Mouse (Mus musculus) C2C12 (cell line): ENCODE measurements at regions not wholly inside any gene's neighbourhood (a gene's known extent, or its start where the extent isn't known, plus 50 kb on each side); places are given as distances from the start of the nearest gene placed in this dataset.

Experiments used
- H3K27me3 ChIP-seq: one replicate; pipeline ENCODE4 v1.6.1; 2011; ENCODE audit not compliant: control insufficient read depth, insufficient read depth, insufficient read length
- H3K36me3 ChIP-seq: one replicate; pipeline ENCODE4 v1.6.1; 2011; ENCODE audit not compliant: control insufficient read depth, insufficient read depth
- H3K4me3 ChIP-seq: one replicate; pipeline ENCODE4 v1.5.1; 2011; ENCODE audit warnings: mild to moderate bottlenecking, control low read depth; ENCODE audit not compliant: poor library complexity, insufficient read depth, severe bottlenecking
- H3K79me2 ChIP-seq: one replicate; pipeline ENCODE4 v1.6.1; 2011; ENCODE audit not compliant: control insufficient read depth, insufficient read depth
- H3K79me3 ChIP-seq: one replicate; pipeline ENCODE4 v1.6.1; 2011; ENCODE audit warnings: low read depth, control low read depth
- H3ac ChIP-seq: one replicate; pipeline ENCODE3; 2011; ENCODE audit warnings: low read depth; ENCODE audit not compliant: control insufficient read depth, insufficient read length
- CEBPB ChIP-seq: IDR thresholded peaks from one replicate; pipeline ENCODE4 v1.6.1; 2011; ENCODE audit warnings: low read depth, mild to moderate bottlenecking, control low read depth, moderate library complexity
- CTCF ChIP-seq: IDR thresholded peaks from one replicate; pipeline ENCODE4 v1.5.1; 2011; ENCODE audit not compliant: control insufficient read depth, insufficient read depth, insufficient read length
- FOSL1 ChIP-seq: IDR thresholded peaks from one replicate; pipeline ENCODE4 v1.8.0; 2011; ENCODE audit warnings: mild to moderate bottlenecking, low read length; ENCODE audit not compliant: poor library complexity, insufficient read depth, severe bottlenecking
- MAX ChIP-seq: IDR thresholded peaks from one replicate; pipeline ENCODE4 v1.6.1; 2011; ENCODE audit warnings: mild to moderate bottlenecking, control low read depth
- MYOD1 ChIP-seq: IDR thresholded peaks from one replicate; pipeline ENCODE4 v1.6.1; 2011; ENCODE audit warnings: low read depth; ENCODE audit not compliant: control insufficient read depth, insufficient read length
- MYOG ChIP-seq: IDR thresholded peaks from one replicate; pipeline ENCODE4 v1.6.1; 2011; ENCODE audit not compliant: control insufficient read depth, insufficient read length; ENCODE audit errors: extremely low read depth
- USF1 ChIP-seq: IDR thresholded peaks from one replicate; pipeline ENCODE4 v1.6.1; 2011; ENCODE audit warnings: low read depth, mild to moderate bottlenecking, control low read depth, moderate library complexity

DNA sequence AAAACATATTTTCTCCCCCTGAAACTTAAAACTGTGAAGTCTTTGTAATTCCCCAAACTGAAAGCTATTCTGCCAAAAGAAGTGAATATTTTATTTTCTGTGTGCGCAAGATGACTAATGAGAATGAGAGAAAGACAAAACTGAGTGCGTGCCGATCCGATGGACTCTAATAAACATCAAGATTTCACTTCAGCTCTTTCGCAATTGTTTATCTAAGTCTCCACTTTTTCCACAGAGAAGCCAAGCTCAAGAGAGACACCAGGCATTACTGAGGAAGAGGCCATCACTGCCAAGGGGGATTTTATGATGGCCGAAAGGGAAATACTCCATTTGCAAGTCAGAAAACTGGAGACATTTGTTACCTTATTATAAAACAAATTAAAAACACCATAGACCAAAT lies 55.0 kb upstream of the Uqcrfs1 start:
- no peak overlapping the region for H3ac ChIP-seq
- TF ChIP-seq FOSL1: no peak
- TF ChIP-seq MYOD1: no peak
- no peak for TF ChIP-seq MYOG
- TF ChIP-seq CEBPB: no peak
- no peak for TF ChIP-seq CTCF
- TF ChIP-seq USF1: no peak
- no peak for TF ChIP-seq MAX
- H3K4me3 ChIP-seq: no peak overlapping the region
- H3K27me3 ChIP-seq: peaks cover 3% of the 10 kb centered on the region
- no peaks in the 10 kb centered on the region for H3K79me3 ChIP-seq
- H3K36me3 ChIP-seq: no peaks in the 10 kb centered on the region
- no peaks in the 10 kb centered on the region for H3K79me2 ChIP-seq

DNA sequence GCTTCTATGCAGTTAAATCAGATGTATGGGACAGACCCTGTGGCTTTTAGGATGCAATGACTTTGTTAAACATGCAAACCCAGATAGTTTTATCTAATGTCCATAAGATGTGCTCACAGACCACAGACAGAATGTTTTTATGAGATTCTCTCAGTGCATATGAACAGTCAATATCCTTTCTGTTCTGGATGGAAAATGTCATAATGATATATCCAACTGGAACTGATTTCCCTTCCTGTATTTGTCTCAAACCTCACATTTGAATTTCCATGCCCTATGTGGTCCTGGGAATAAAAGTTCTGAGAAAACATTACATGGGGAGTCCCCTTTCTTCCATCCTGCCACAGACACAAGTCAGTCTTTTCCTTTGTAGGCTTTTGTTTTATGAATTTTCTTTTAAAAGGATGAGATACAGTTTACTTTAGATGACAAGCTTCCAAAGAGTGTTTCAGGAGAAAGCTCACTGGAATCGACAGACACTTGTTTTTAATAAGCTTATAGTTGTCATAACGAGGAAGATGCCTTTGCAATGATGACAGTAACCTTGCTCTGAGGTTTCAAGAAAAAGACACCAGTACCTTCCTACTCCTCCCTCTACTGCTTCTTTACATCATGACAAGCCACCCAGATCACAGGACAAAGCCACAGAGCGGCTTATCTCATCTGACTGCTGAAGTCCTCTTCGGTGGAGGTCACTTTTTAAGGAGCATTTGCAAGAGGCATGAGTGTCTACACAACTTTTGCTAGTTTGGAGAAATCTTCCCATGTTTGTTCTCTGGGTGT lies 55.7 kb upstream of the Uqcrfs1 start:
- Histone ChIP-seq H3K36me3 (no peaks in the 10 kb centered on the region), H3K79me2 (no peaks in the 10 kb centered on the region), H3ac (no peak overlapping the region), H3K79me3 (no peaks in the 10 kb centered on the region), H3K4me3 (no peak overlapping the region), H3K27me3 (no peaks in the 10 kb centered on the region)
- TF ChIP-seq MAX (no peak), CEBPB (no peak), MYOD1 (no peak), MYOG (no peak), USF1 (no peak), FOSL1 (no peak), CTCF (no peak)

DNA sequence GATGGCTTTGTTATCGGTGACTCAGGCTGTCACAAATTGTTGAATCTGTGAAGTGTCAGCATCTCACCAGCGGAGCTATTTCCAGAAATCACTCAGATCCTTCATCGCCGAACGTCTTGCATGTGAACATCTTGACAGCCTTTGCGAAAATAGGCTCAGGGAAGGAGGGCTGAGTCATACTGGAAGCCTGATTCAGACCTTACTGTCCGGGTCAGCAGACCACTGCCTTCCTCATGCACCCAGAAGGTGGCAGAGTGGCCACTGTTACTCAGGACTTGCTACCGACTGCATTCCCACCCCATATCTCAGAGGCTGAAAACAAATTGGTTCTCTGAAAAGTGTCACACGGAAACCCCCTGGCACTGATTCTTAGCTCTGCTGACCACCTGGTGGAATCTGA lies 55.9 kb upstream of the Dusp22 start:
- H3K79me2 ChIP-seq: no peaks in the 10 kb centered on the region

DNA sequence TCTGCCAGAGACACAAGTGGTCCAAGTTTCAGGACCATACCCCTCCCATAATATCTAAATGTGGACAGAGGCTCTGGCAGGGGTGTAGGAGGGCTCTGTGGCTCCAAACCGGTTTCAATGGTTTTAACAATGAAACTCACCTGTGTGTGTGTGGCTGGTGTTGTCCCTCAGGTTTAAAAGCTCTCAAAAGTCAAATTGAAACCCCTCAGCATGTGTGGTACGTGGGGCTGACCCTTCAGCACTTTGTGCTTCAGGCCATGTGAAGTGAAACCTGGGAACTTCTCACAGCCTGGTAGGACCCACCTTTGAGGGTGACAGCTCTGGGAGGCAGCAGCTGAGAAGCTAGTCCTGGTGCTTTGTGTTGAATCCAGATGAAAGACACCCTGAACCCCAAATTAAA lies 52.5 kb upstream of the Dusp22 start:
- H3K27me3 ChIP-seq: no peaks in the 10 kb centered on the region
- H3K4me3 ChIP-seq: no peak overlapping the region
- H3K79me2 ChIP-seq: no peaks in the 10 kb centered on the region
- TF ChIP-seq MYOG (no peak), CEBPB (no peak), FOSL1 (no peak), USF1 (no peak), MYOD1 (no peak), MAX (no peak), CTCF (no peak)
- no peak overlapping the region for H3ac ChIP-seq
- H3K36me3 ChIP-seq: no peaks in the 10 kb centered on the region
- H3K79me3 ChIP-seq: no peaks in the 10 kb centered on the region

More for the DNA sequence above, 55.9 kb upstream of the Dusp22 start:
- Histone ChIP-seq H3ac (no peak overlapping the region), H3K4me3 (no peak overlapping the region), H3K79me3 (no peaks in the 10 kb centered on the region), H3K27me3 (no peaks in the 10 kb centered on the region), H3K36me3 (no peaks in the 10 kb centered on the region)
- no peak for TF ChIP-seq MYOG
- peak; percentile 12 for TF ChIP-seq MYOD1
- peak; percentile 67 for TF ChIP-seq CTCF
- TF ChIP-seq MAX: peak; percentile 29

DNA sequence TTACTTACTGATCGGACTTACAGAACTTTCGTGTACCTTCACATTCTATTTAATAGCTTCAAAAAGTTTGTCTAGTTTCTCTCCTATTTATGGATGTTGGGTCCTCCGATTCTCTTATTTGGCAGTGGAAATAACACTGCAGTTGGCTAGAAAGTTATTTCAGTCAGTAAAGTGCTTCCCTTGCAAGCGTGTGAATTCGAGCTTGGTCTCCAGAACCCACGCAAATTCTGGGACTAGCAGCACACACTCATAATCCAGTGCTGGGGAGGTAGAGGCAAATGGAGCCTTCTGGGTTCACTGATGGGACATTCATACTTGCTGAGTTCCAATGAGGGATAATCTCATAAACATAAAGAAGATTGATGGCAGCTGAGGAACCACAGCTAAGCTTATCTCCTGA lies 51.9 kb upstream of the Dusp22 start:
- H3K36me3 ChIP-seq: no peaks in the 10 kb centered on the region
- no peaks in the 10 kb centered on the region for H3K79me2 ChIP-seq
- TF ChIP-seq MAX (no peak), MYOD1 (no peak), MYOG (no peak), USF1 (no peak), CEBPB (no peak), CTCF (no peak), FOSL1 (no peak)
- no peaks in the 10 kb centered on the region for H3K79me3 ChIP-seq
- H3ac ChIP-seq: no peak overlapping the region
- no peaks in the 10 kb centered on the region for H3K27me3 ChIP-seq
- no peak overlapping the region for H3K4me3 ChIP-seq
